Mouse (Mus musculus): Measurements from ENCODE around the gene Elmod3. TPM values are rescaled to one million over a fixed set of nuclear protein-coding genes. Genes with fewer than 3 reads are reported as not detected.

Elmod3 gene
- total RNA-seq, 2 experiments from 2014 or later, result 11.3 to 19.8 TPM

DNA sequence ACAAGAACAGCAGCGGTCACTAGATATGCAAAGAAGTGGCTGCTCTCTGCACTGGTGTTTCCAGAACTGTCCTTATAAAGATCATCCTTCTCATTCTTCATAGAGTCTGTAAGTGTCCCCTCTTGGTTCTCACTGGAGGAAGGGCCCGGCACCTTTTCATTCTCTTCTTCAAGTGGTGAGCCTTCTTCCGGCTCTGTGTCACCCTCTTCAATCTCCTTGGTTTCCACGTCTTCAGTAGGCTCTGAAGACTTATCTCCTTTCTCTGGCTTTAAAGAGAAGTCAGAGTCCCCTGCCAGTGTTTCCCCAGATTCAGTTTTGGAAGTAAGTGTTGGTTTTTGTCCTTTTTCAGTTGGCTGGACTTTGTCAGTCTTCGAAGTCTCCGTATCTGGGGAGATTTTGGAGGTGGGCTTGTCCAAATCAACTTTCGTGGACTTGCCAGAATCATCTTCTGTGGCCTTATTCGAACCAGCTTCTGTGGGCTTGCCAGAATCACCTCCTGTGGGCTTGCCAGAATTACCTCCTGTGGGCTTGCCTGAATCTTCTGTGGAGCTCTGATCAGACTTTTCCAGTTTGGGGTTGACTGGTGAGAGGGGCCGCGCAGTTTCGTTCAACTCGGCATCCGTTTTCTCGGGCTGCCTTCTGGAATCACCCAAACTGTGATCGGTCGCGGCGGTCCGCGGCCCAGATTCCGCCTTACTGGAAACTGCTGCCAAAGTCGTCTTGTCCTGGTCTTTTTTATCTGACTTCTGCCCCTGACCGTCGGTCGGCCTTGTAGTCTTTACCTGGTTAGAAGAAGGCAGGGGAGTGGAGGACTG, 17.6 kb upstream of the Elmod3 start:
- DNase-seq (ENCODE audit: low spot score), result no peak
- intact Hi-C loops (cut with DNase I), result loop anchor here (2.0 kb wide), 1 partner anchor 15 kb away; no protein-coding TSS in a partner anchor

DNA sequence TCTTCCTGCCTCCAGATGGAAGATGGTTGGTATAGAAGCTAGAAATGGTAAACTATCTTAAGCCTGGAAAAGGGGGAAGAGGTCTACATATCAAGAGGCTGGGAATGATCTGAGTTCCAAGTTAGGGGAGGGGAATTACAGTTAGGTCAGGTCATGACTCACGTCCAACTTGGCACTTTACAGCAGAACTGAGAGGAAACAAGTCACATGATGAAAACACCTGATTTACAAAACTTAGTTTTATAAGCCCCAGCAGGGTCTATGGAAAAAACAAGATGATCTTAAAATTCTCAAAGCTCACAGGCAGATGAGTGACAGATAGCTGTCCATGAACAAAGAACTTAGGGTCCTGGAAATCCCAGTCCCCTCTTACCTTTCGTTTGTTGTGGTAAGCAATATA, 16.9 kb upstream of the Elmod3 start:
- intact Hi-C loops (cut with DNase I), result loop anchor here (2.0 kb wide), 1 partner anchor 14 kb away; no protein-coding TSS in a partner anchor
- no peak for DNase-seq (ENCODE audit: low spot score)

DNA sequence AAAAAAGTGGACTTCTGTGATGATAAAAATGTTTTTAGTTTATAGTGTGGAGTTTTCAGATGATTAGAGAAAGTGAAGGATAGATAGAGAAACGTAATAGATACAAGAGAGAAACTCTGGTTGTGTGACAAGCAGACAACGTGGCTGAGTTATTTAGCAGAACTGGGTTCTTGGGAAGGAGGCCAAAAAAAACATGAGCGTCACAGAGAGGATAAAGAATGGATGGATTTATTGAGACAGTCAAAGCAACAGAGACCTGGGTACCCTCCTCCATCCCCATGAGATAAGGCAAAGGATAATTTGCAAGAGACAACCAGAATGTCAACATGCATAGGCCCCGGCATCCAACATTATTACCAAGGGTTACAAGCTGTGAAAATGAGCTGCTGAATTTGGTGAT, 12.0 kb upstream of the Elmod3 start:
- intact Hi-C loops (cut with DNase I), result no loop called here
- no peak for DNase-seq (ENCODE audit: low spot score)

DNA sequence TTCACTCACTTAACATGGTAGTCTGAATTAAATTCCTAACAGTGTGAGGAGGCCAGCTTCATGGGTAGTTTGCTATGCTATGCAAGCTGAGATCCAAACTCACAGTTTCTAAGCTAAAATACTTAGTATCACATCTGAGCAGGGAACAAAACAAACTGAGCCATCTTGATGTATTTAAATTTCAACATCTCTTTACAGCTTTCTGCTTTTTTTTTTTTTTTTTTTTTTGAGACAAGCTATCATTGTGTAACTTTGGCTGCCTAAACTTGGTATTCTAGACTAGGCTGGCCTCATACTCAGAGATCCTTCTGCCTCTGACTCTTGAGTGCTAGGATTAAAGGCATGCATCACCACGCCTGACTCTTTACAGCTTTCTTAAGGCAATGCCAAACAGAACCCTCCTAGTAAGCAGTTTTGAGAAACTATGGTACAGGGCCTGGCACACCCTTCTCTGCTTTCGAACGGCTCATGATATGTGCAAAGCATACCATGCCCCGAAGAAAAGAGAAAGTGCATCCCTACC, 10.5 kb upstream of the Elmod3 start:
- no peak for DNase-seq (ENCODE audit: low spot score)
- intact Hi-C loops (cut with DNase I), result no loop called here

DNA sequence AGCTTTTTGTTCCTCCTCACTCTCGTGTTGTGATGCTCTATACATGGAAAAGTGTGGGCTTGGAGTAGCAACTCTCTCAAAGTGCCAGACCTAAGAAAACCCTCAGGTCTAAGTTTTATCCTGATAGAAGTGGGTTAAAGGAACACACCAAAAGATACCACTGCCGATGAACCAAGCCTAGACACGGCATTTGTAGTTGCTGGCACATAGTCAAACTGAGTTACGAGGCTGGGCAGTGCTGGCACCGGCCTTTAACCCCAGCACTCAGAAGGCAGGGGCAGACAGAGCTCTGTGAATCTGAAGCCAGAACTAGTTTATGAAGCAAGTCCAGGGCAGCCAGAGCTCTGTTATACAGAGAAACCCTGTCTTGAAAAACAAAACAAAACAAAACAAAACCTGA, 9.5 kb upstream of the Elmod3 start:
- DNase-seq (ENCODE audit: low spot score), result no peak

DNA sequence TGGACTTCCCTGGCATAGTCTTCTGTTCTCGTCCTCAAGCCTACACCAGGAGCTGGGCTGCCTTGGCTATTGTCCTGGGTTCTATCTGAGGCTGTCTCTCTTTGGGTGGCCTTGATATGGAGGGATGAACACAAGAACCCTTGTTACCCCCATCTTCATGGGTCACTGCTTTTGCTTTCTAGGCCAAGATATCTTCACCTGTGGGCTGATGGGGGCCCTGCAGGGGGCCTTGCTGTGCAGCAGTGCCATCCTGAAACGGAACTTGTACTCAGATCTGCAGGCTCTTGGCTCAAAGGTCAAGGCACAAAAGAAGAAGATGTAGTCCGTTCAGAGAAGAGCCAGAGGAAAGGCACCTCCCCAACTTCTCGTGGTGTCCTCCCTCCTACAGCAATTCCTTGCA, 8.8 kb upstream of the Elmod3 start:
- intact Hi-C loops (cut with DNase I), result no loop called here
- no peak for DNase-seq (ENCODE audit: low spot score)

More for the DNA sequence above, 9.5 kb upstream of the Elmod3 start:
- intact Hi-C loops (cut with DNase I), result no loop called here

DNA sequence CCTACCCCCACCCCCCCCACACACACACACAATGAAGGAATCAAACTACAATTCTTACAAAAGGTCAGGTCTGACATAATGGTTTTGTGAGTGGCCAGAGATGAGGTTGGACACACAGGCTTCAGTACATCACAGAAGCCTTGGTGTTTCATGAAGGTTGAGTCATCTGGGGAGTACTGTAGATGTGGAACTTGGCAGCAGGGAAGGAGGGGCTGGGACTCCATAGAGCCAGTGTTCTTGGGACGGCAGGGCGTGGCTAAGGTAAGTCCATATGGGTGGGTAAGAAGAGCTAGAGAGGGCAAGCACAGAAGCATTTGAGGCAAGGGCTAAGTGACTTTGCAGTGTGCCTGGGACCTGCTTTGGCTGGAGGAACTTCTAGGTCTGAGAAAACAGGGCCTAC, 5.9 kb upstream of the Elmod3 start:
- intact Hi-C loops (cut with DNase I), result loop anchor here (5.0 kb wide), 1 partner anchor 63 kb away; no protein-coding TSS in a partner anchor
- no peak for DNase-seq (ENCODE audit: low spot score)

DNA sequence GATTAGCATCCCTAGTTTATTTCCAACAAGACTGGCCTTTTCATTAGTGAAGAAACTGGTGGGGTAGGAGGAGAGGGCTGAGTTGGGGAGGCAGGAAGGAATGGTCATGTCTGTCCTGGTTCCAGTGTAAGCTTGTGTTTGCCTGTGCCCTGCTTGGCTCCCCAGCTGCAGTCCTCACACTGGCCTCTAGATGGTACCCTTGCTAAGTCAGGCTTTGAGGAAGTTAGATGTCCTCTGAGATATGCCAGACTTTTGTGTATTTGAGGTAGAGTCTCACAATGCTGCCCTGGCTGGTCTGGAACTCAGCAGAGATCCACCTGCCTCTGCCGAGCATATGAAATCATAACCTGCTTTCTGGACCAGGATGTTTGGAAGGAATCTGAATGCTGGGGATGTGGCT, 3.5 kb upstream of the Elmod3 start:
- DNase-seq (ENCODE audit: low spot score), result peak; percentile 41
- intact Hi-C loops (cut with DNase I), result loop anchor here (2.0 to 5.0 kb wide), 2 partner anchors 13 to 66 kb away; no protein-coding TSS in a partner anchor

DNA sequence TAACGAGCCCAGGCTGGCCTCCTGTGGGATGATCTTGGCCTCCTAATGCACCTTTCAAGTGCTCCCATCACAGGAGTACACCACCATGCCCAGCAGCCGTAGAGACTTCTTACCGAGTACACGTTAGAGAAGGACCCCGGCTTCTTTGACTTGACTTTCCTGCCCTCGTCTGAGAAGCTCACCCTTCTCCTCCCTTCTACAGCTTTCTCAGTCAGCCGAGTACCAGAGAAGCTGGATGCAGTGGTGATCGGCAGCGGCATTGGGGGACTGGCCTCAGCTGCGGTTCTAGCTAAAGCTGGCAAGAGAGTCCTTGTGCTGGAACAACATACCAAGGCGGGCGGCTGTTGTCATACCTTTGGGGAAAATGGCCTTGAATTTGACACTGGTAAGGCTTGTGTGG, 2.6 kb upstream of the Elmod3 start:
- intact Hi-C loops (cut with DNase I), result loop anchor here (2.0 to 5.0 kb wide), 2 partner anchors 14 to 67 kb away; no protein-coding TSS in a partner anchor
- DNase-seq (ENCODE audit: low spot score), result no peak

DNA sequence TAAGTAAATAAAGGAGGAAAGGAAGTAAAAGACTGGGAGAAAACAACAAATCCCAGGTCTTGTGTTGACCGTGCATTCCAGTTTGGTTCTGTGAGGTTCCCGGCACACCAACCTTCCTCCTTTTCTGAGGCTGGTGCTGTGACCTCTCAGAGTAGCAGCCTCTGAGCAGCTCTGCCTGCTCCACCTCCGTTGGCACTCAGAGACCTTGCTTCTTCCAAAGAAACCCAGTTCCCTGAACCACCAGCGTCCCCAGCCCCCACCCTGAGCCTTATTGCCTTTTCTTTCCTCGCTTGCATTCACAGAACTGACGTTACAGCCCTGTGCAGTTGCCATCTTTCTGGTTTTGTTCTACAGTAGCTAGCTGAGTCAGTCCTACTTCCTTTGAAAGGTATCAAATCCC, 2.0 kb upstream of the Elmod3 start:
- intact Hi-C loops (cut with DNase I), result loop anchor here (2.0 to 5.0 kb wide), 2 partner anchors 15 to 67 kb away; no protein-coding TSS in a partner anchor
- DNase-seq (ENCODE audit: low spot score), result no peak

DNA sequence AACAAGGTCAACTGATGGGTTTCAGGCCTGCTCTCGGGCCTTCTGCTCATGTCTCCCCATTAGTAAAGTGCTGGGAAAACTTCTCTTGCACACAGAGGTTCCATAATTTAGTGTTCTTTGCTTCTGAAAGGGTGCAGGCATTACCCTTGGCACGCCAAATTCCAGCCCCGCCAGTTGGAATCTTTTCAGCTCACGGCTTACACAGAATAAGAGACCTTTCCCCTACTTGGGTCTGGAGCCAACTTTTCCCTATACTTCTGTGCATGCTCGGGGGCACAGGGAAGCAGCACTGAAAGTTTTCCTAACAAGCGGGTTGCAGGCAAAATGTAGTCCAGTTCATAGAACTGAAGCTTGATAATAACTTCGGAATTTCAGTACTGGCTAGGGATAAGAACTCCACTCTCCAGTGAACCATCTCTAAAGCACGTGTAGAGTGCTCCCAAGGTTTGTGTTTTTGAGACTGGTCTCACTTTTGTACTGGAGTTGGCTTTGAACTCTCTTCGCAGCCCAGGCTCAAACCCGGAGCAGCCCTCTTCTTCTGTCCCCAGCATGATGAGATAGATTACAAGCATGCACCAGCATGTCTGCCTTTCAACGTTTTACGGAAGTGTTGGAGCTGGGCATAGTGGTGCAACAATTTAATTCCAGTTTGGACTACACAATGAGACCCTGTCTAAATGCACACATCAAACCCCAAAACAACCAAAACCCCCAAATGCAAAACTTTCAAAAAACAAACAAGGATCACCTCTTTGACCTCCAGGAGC, 761 bp upstream of the Elmod3 start:
- intact Hi-C loops (cut with DNase I), result loop anchor here (2.0 kb wide), 1 partner anchor 28 kb away; no protein-coding TSS in a partner anchor
- no peak for DNase-seq (ENCODE audit: low spot score)

DNA sequence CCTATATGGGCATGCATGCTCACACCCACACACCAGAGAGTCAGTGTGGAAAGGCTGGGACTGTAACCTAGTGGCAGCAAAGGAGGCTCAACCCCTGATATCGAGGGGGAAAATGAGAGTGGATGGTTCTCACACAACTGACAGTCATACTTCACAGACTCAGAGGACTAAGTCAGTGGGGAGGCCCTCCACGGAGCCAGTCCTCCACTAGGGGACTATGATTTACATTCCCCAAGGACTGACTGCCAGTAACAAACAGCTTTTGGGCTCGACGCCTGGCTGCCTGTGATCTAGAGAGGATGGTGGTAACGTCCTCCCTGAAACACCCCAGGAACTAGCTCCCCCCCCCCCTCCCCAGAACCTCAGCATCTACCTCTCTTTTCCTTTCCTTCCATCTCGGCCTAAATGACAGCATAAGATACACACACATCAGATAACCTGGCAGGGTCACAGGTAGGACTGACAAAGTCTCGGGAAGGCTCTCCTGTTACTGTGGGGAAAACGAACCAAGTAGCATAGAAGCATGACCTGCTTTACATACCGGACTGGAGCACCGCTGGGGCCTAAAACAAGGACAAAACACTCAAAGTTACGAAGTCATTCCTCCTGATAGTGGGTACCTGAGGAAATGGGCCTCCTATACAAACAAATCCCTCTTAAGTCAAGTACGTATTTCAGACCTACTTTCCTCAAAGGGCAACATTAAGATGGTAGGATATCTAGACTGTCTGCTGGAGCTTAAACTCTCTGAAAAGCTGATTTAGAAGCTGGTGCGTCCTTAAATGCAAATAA, 934 bp downstream of the Elmod3 start:
- intact Hi-C loops (cut with DNase I), result no loop called here
- no peak for DNase-seq (ENCODE audit: low spot score)

DNA sequence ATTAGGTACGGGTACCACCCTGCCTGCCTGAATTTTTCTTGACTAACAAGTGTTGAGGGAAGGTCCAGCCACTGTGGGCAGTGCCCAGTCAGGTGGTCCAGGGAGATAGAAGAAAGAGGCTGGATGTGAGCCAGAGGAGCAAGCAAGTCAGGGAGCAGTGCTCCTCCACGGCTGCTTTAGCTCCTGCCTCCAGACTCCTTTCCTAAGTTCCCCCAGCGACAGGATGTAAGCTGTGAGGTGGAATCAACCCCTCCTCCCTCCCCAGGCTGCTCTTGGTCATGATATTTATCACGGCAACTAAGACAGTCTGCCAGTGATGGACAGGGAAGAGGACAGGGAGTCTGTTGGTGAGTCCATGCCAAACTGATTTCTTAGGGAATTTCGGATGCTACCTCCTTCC, 4.3 kb downstream of the Elmod3 start:
- intact Hi-C loops (cut with DNase I), result no loop called here

DNA sequence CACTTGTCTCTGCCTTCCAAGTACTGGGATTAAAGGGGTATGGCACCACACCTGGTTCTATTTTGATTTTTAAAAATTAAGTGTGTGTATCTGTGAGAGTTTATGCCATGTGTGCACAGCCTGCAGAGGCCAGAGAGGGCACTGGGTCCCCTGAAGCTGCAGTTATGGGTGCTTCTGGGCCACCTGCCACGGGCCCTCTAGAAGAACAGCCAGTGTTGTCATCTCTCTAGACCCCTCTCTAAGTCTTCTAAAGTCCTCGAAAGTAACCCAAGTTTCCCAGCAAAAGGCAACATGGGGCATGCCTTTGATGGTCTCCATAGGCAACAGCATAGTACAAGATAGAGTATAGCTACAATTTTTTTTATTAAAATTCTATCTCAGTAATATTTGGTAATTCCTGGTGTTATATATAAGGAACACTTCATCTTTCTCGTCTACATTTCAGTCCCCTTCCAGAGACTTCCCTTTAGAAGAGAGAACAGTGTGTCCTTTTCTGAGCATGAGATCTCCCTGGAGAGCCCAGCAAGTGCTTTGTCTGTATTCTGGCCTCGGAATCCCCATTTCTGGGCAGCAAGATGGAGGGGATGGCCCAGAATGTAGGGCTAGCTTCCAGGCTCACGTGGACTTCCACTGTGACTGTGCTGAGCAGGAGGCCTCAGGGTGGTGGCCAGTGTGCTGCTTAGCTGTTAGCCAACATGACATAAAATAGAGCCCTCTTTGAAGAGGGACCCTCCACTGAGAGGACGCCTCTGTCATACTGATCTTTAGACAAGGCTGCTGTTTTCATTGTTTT, 5.0 kb downstream of the Elmod3 start:
- intact Hi-C loops (cut with DNase I), result no loop called here
- DNase-seq (ENCODE audit: low spot score), result peak; percentile 63

More for the DNA sequence above, 4.3 kb downstream of the Elmod3 start:
- no peak for DNase-seq (ENCODE audit: low spot score)

DNA sequence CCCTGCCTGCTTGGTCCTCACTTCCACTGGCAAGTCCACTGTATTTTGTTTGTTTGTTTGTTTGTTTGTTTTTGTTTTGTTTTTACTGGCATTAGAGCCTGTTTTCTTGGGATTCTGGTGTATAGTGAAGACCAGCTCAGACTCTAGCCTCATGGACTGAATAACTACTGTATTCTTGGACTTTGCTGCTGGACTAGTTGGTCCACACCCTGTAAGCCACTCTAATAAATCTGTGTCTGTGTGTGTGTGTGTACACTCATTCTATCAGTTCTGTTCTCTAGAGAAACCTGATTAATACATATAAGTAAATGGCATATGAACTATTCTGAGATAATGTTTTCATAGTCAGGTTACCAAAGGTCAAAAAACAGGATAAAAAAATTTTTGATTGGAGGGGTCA, 8.1 kb downstream of the Elmod3 start:
- DNase-seq (ENCODE audit: low spot score), result no peak
- intact Hi-C loops (cut with DNase I), result no loop called here

DNA sequence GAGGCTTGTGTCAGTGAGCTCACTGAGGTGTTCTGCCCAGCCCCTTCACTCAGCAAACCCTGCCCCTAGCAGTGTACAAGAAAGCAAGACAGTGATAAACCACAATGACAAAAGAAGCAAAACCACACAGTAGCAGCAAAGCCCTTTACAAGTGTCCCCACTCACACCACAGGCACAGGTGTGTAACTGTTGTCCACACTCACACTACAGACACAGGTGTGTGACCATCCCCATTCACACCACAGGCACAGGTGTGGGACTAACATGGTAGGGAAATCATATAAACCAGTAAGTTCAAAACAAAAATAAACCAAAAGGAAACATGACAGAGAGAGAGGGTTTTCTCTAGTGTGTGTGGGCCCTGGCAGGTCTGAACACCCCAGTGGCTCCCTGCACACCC, 9.9 kb downstream of the Elmod3 start:
- intact Hi-C loops (cut with DNase I), result no loop called here
- no peak for DNase-seq (ENCODE audit: low spot score)

DNA sequence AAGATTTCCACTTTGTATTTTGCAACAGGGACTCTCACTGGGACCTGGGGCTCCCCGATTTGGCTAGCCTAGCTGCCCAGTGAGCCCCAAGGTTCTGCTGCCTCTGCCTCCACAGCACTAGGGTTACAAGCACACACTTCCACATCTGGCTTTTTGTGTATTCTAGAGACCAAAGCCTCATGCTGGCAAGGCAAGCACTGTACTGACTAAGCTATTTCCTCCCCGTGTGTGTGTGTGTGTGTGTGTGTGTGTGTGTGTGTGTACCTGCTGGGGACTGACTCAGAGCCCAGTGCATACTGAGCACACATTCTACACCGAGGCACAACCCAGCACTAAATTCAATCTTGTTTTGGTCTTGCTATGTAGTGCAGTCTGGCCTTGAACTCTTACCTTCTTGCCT, 11.5 kb downstream of the Elmod3 start:
- DNase-seq (ENCODE audit: low spot score), result no peak
- intact Hi-C loops (cut with DNase I), result no loop called here

DNA sequence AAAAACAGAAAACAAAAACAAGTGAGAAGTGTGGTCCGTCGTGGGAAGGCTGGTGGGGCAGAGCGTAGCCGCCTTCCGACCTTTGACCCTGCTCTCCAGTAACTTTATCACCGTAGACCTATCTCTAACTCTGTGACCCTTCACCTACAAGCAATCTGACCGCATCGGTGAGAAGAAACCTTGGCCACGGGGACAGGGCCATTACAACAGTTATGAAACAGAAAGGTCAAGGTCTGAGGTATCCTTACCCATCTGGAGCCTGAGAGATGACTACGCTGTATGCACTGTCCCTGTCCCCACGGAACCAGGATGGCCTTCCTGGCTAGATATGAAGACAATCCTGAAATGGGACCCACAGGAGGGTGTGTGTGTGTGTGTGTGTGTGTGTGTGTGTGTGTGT, 14.1 kb downstream of the Elmod3 start:
- intact Hi-C loops (cut with DNase I), result no loop called here
- no peak for DNase-seq (ENCODE audit: low spot score)

DNA sequence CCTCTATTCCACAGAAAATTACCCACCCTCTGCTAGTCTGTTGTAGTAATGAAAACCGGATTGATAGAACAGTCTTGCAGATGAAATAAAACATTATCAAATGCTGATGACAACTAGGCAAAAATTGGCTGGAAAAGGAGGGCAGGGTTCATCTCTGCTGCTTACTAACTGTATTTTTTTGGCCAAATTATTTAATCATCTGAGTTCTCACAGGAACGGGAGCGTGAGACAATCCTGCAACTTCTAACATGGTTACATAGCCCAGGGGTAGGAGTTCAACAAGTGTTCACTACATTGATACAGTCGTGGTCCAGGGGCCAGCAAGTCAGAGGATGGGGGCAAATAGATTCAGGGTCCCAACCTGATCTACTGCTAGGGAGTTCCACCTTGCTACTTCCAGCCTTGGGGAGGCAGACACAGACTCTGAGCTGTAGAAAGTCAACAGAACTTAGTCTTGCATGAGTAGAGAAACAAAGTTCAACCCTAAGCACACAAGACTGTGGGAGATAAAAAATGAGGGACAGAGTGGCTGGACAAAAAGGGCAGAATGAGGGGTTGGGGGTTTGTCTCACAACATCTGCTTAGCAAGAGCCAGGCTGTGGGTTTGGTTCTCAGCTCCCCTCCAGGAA, 14.9 kb downstream of the Elmod3 start:
- no peak for DNase-seq (ENCODE audit: low spot score)

More for the DNA sequence above, 14.9 kb downstream of the Elmod3 start:
- intact Hi-C loops (cut with DNase I), result no loop called here

All from heart, postnatal 25 days (tissue).